ENCODE assay signal across 8 mouse cellular contexts in the genomic region with DNA sequence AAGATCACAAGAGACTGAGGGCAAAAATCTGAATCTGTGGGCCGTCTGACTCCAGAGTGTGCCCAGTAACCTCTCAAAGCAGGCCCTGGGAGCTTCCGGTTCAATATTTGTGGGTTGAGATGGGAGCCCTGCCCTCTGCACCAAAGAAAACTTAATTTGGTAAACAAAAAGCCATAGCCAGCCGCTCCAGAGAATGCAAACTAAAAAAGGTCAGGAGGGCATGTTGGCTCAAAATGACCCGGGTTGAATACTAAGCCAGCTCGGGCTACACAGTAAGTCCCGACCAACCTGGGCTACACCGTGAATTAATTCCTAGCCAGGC. TPM values are rescaled to one million over a fixed set of nuclear protein-coding genes. Genes with fewer than 3 reads are reported as not detected.
DNase-seq lines count a peak whose midpoint lies in the region; ATAC-seq and TF ChIP-seq lines count a peak whose summit lies in the region.

No protein-coding gene starts in this region.

- peak overlapping the region; percentile 52; the same call in 1 of the 2 replicates for H3K4me3 ChIP-seq in spleen, adult 2 months (ENCODE audit: extremely low read depth, insufficient read depth, insufficient read length)
- peak overlapping the region; percentile 87 for H3K4me3 ChIP-seq in forebrain, embryonic 15.5 days
- H3K4me3 ChIP-seq in liver, embryonic 12.5 days = peak overlapping the region; percentile 75
- H3K4me3 ChIP-seq in stomach, embryonic 15.5 days (replicated peaks) = peak overlapping the region; percentile 57

- H3K27me3 ChIP-seq in spleen, adult 2 months (ENCODE audit: control insufficient read depth, insufficient read depth, low read length) = no peaks in the 10 kb centered on the region
- H3K27me3 ChIP-seq in forebrain, embryonic 15.5 days = no peaks in the 10 kb centered on the region
- no peaks in the 10 kb centered on the region; the same call in 1 of the 2 replicates for H3K27me3 ChIP-seq in liver, embryonic 12.5 days (replicated peaks)
- no peaks in the 10 kb centered on the region for H3K27me3 ChIP-seq in stomach, embryonic 15.5 days (replicated peaks)

- H3K27ac ChIP-seq in spleen, adult 2 months (ENCODE audit: insufficient read depth, low read length) = peak overlapping the region; percentile 51
- H3K27ac ChIP-seq in forebrain, embryonic 15.5 days (replicated peaks) = peak overlapping the region; percentile 99
- H3K27ac ChIP-seq in liver, embryonic 12.5 days = peak overlapping the region; percentile 93
- peak overlapping the region; percentile 85 for H3K27ac ChIP-seq in stomach, embryonic 15.5 days

- peaks cover 18% of the 10 kb centered on the region for H3K36me3 ChIP-seq in spleen, adult 2 months (ENCODE audit: control insufficient read depth, insufficient read depth, low read length)
- peaks cover 21% of the 10 kb centered on the region for H3K36me3 ChIP-seq in forebrain, embryonic 15.5 days
- H3K36me3 ChIP-seq in liver, embryonic 12.5 days = peaks cover 30% of the 10 kb centered on the region
- peaks cover 21% of the 10 kb centered on the region for H3K36me3 ChIP-seq in stomach, embryonic 15.5 days

- TF ChIP-seq POLR2A in spleen, adult 2 months (IDR thresholded peaks at IDR 0.05; ENCODE audit: low read depth, low read length) = no peak

- WGBS in spleen, adult 2 months = 37% methylated on average over 7 of the region's 7 CpGs
- 35% methylated on average over 7 of the region's 7 CpGs for WGBS in forebrain, embryonic 15.5 days
- 29% methylated on average over 7 of the region's 7 CpGs for whole genome bisulfite sequencing in liver, embryonic 12.5 days (ENCODE audit: insufficient replicate concordance)
- 15% methylated on average over 7 of the region's 7 CpGs for WGBS in stomach, embryonic 15.5 days

- peak overlapping the region; percentile 83 for H3K4me2 ChIP-seq in forebrain, embryonic 15.5 days (replicated peaks)
- peak overlapping the region; percentile 93 for H3K4me2 ChIP-seq in liver, embryonic 12.5 days
- peak overlapping the region; percentile 72 for H3K4me2 ChIP-seq in stomach, embryonic 15.5 days

- peaks cover 4% of the 10 kb centered on the region; the same call in 1 of the 2 replicates for H3K4me1 ChIP-seq in spleen, adult 2 months (ENCODE audit: control insufficient read depth, insufficient read depth, insufficient read length)
- peaks cover 25% of the 10 kb centered on the region for H3K4me1 ChIP-seq in forebrain, embryonic 15.5 days
- H3K4me1 ChIP-seq in liver, embryonic 12.5 days = peaks cover 26% of the 10 kb centered on the region
- H3K4me1 ChIP-seq in stomach, embryonic 15.5 days = peaks cover 14% of the 10 kb centered on the region

- no peaks in the 10 kb centered on the region for H3K9me3 ChIP-seq in forebrain, embryonic 15.5 days
- H3K9me3 ChIP-seq in liver, embryonic 12.5 days (replicated peaks) = no peaks in the 10 kb centered on the region
- no peaks in the 10 kb centered on the region for H3K9me3 ChIP-seq in stomach, embryonic 15.5 days

- ATAC-seq in forebrain, embryonic 15.5 days (replicated peaks) = peak; percentile 42; the same call in 1 of the 2 replicates
- no peak for ATAC-seq in liver, embryonic 12.5 days
- ATAC-seq in stomach, embryonic 15.5 days (ENCODE audit: insufficient read depth, low FRiP score, low read depth) = peak; percentile 29; the same call in 1 of the 2 replicates

- peak overlapping the region; percentile 65 for H3K9ac ChIP-seq in forebrain, embryonic 15.5 days (replicated peaks)
- peak overlapping the region; percentile 75 for H3K9ac ChIP-seq in liver, embryonic 12.5 days
- H3K9ac ChIP-seq in stomach, embryonic 15.5 days = peak overlapping the region; percentile 35; the same call in 1 of the 2 replicates

- DNase-seq in spleen, adult 2 months (ENCODE audit: low read depth in 1 of 2, low spot score in 2 of 2) = no peak
- DNase-seq in spleen, postnatal 36 days (ENCODE audit: low spot score in 2 of 2) = no peak
- DNase-seq in adrenal gland, postnatal 4 days (ENCODE audit: low spot score in 2 of 2) = no peak
- DNase-seq in left cerebral cortex, adult 8-10 months (ENCODE audit: low spot score in 2 of 2) = no peak
- DNase-seq in cerebellum, postnatal 10 days = no peak

- no peak for TF ChIP-seq CTCF in spleen, adult 2 months (IDR thresholded peaks at IDR 0.05; ENCODE audit: extremely low read depth, insufficient read depth, insufficient read length, insufficient replicate concordance)

RNA-seq across cellular contexts. Expression of a gene that starts 0.6 kb away (rescaled TPM):
- 5.0 and 6.4 TPM in 2 replicates for polyA plus RNA-seq in spleen, adult 2 months (2012; rRNA removed)
- 7.8 and 9.0 TPM in 2 replicates for polyA plus RNA-seq in forebrain, embryonic 15.5 days (2015; fragmentation: Nextera tagmentation; extraction: Ambion mirVana)
- 2.9 and 3.3 TPM in 2 replicates for polyA plus RNA-seq in liver, embryonic 12.5 days (2016; fragmentation: Nextera tagmentation; extraction: Ambion mirVana)
- polyA plus RNA-seq in stomach, embryonic 15.5 days (2015; fragmentation: Nextera tagmentation; extraction: Ambion mirVana) = 7.1 and 7.6 TPM in 2 replicates
- total RNA-seq in adrenal gland, postnatal 4 days (2021) = 10 to 100 TPM; 10.7 to 13.6 TPM
- total RNA-seq in left cerebral cortex, adult 8-10 months (2022) = 10 to 100 TPM; 10.8 to 12.7 (median 12.2) TPM

RNA-seq across cellular contexts. Expression of a gene that starts 10.4 kb away (rescaled TPM):
- polyA plus RNA-seq in spleen, adult 2 months (2012; rRNA removed) = not detected in 2 replicates
- not detected in 2 replicates for polyA plus RNA-seq in forebrain, embryonic 15.5 days (2015; fragmentation: Nextera tagmentation; extraction: Ambion mirVana)
- polyA plus RNA-seq in liver, embryonic 12.5 days (2016; fragmentation: Nextera tagmentation; extraction: Ambion mirVana) = not detected in 2 replicates
- not detected in 2 replicates for polyA plus RNA-seq in stomach, embryonic 15.5 days (2015; fragmentation: Nextera tagmentation; extraction: Ambion mirVana)
- total RNA-seq in adrenal gland, postnatal 4 days (2021) = not detected
- total RNA-seq in left cerebral cortex, adult 8-10 months (2022) = not detected

RNA-seq across cellular contexts. Expression of a gene that starts 37.3 kb away (rescaled TPM):
- 27.2 and 28.0 TPM in 2 replicates for polyA plus RNA-seq in spleen, adult 2 months (2012; rRNA removed)
- polyA plus RNA-seq in forebrain, embryonic 15.5 days (2015; fragmentation: Nextera tagmentation; extraction: Ambion mirVana) = 57.6 and 58.7 TPM in 2 replicates
- 39.9 and 40.4 TPM in 2 replicates for polyA plus RNA-seq in liver, embryonic 12.5 days (2016; fragmentation: Nextera tagmentation; extraction: Ambion mirVana)
- polyA plus RNA-seq in stomach, embryonic 15.5 days (2015; fragmentation: Nextera tagmentation; extraction: Ambion mirVana) = 43.5 and 45.8 TPM in 2 replicates
- total RNA-seq in adrenal gland, postnatal 4 days (2021) = 10 to 100 TPM; 48.2 to 53.9 TPM
- total RNA-seq in left cerebral cortex, adult 8-10 months (2022) = 10 to 100 TPM; 38.2 to 43.8 (median 41.5) TPM

RNA-seq across cellular contexts. Expression of a gene that starts 37.6 kb away (rescaled TPM):
- polyA plus RNA-seq in spleen, adult 2 months (2012; rRNA removed) = 77.5 and 79.7 TPM in 2 replicates
- 87.4 and 94.1 TPM in 2 replicates for polyA plus RNA-seq in forebrain, embryonic 15.5 days (2015; fragmentation: Nextera tagmentation; extraction: Ambion mirVana)
- 109 and 112 TPM in 2 replicates for polyA plus RNA-seq in liver, embryonic 12.5 days (2016; fragmentation: Nextera tagmentation; extraction: Ambion mirVana)
- 111 and 112 TPM in 2 replicates for polyA plus RNA-seq in stomach, embryonic 15.5 days (2015; fragmentation: Nextera tagmentation; extraction: Ambion mirVana)
- total RNA-seq in adrenal gland, postnatal 4 days (2021) = 100 to 1,000 TPM; 417 to 454 TPM
- total RNA-seq in left cerebral cortex, adult 8-10 months (2022) = 100 to 1,000 TPM; 124 to 132 (median 128) TPM
